Mouse (Mus musculus) forebrain, embryonic 12.5 days (tissue): ENCODE data around the gene G430095P16Rik. TPM values are rescaled to one million over a fixed set of nuclear protein-coding genes. Genes with fewer than 3 reads are reported as not detected.
A peak's percentile ranks its signal among the peaks of the same experiment; 100 is the strongest.

Experiments
- ATAC-seq: fragments of 200-750 bp; cut with Nextera tagmentation; 2 replicates; pipeline ENCODE4 v1.8.0; 2017; ENCODE audit warnings: moderate TSS enrichment; ENCODE audit not compliant: low FRiP score
- H3K27ac ChIP-seq: fragments of 300-500 bp; sonication (generic); 2 replicates; pipeline ENCODE4 v1.5.1; 2016; ENCODE audit warnings: mild to moderate bottlenecking
- H3K27me3 ChIP-seq: fragments of 300-500 bp; sonication (generic); 2 replicates; pipeline ENCODE4 v1.6.1; 2016; ENCODE audit warnings: mild to moderate bottlenecking
- H3K36me3 ChIP-seq: fragments of 300-500 bp; sonication (generic); replicated peaks from 2 replicates; pipeline ENCODE4 v1.6.1; 2016; ENCODE audit warnings: mild to moderate bottlenecking
- H3K4me1 ChIP-seq: fragments of 300-500 bp; sonication (generic); 2 replicates; pipeline ENCODE4 v1.6.1; 2016
- H3K4me2 ChIP-seq: fragments of 300-500 bp; sonication (generic); 2 replicates; pipeline ENCODE4 v1.6.1; 2016; ENCODE audit warnings: mild to moderate bottlenecking, moderate library complexity
- H3K4me3 ChIP-seq: fragments of 300-500 bp; sonication (generic); replicated peaks from 2 replicates; pipeline ENCODE4 v1.5.1; 2016; ENCODE audit warnings: mild to moderate bottlenecking
- H3K9ac ChIP-seq: fragments of 300-500 bp; sonication (generic); 2 replicates; pipeline ENCODE4 v1.6.1; 2016; ENCODE audit warnings: mild to moderate bottlenecking
- H3K9me3 ChIP-seq: fragments of 300-500 bp; sonication (generic); 2 replicates; pipeline ENCODE4 v1.6.1; 2016
- WGBS: fragments of 180-500 bp; shearing (Covaris S2); methylation state at CpG from one replicate; pipeline ENCODE4 v1.1.7; 2016; 5-methylcytosine and 5-hydroxymethylcytosine counted together
- polyA plus RNA-seq: library from polyadenylated mRNA; unstranded; fragments of >200 nt; fragmentation: Nextera tagmentation; extraction: Ambion mirVana; gene quantifications from 2 replicates; pipeline ENCODE4 v1.2.1, GENCODE M21; 2016

The G430095P16Rik gene
- polyA plus RNA-seq, 1 experiment from 2014 or later = 3.5 TPM

DNA sequence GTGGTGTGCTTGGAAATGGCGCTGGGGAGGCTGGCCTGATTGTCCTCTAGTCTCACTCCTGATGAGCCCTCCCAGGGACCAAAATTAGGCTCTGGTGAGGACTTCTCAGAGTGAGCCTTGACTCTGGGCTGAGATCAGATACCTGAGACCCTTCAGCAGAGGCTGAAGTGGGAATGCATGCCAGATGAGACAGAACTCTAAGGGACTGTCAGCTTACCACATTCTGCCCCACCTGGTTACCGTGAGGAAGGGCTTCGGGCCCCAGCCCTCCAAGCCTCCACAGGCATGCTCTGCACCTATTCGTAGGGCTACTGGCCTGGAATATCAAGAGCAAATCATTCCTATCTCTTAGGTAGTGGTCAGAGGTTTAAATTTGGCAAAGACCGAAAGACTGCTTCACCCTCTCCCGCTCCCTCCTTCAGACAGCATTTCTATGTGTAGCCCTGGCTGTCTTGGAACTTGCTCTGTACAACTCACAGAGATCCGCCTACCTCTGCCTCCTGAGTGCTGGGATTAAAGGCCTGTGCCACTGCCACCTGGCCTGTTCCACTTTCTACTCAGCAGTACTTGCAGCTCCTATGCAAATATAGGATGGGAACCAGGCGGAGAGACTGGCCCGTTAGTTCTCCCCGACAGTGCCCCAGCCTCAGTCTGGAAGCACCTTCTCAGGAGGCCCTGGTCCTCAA, 16.1 kb downstream of the G430095P16Rik start:
- H3K4me2 ChIP-seq = no peak overlapping the region; the same call in 1 of the 2 replicates
- peaks cover 97% of the 10 kb centered on the region for H3K27me3 ChIP-seq
- H3K9ac ChIP-seq = peak overlapping the region; percentile 36
- peaks cover 81% of the 10 kb centered on the region for H3K4me1 ChIP-seq
- peak overlapping the region; percentile 65; the same call in 1 of the 2 replicates for H3K27ac ChIP-seq
- WGBS = 37% methylated on average over 10 of the region's 10 CpGs
- no peaks in the 10 kb centered on the region for H3K9me3 ChIP-seq
- ATAC-seq = no peak
- no peaks in the 10 kb centered on the region for H3K36me3 ChIP-seq
- no peak overlapping the region for H3K4me3 ChIP-seq

DNA sequence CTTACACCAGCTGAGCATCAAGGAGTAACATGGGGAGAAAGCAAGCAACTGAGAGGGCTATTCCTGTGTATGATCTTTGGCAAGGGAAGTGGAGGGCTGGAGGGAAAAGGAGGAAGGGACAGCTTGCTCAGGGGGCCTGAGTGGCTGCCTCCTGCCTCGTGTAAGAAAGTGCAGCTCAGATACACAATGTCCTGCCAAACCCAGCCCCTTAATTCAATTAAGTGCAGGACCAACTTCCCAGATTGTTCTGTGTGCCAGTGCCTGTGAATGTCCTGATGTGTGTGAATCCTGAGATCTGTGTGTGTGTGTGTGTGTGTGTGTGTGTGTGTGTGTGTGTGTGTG, 16.6 kb downstream of the G430095P16Rik start:
- Histone ChIP-seq H3K9me3 (no peaks in the 10 kb centered on the region), H3K27ac (peak overlapping the region; percentile 65; the same call in 1 of the 2 replicates), H3K9ac (peak overlapping the region; percentile 26; the same call in 1 of the 2 replicates), H3K4me2 (no peak overlapping the region), H3K4me3 (no peak overlapping the region), H3K36me3 (no peaks in the 10 kb centered on the region), H3K4me1 (peaks cover 82% of the 10 kb centered on the region), H3K27me3 (peaks cover 97% of the 10 kb centered on the region)
- 5% methylated on average over 1 of the region's 1 CpGs for WGBS
- no peak for ATAC-seq

DNA sequence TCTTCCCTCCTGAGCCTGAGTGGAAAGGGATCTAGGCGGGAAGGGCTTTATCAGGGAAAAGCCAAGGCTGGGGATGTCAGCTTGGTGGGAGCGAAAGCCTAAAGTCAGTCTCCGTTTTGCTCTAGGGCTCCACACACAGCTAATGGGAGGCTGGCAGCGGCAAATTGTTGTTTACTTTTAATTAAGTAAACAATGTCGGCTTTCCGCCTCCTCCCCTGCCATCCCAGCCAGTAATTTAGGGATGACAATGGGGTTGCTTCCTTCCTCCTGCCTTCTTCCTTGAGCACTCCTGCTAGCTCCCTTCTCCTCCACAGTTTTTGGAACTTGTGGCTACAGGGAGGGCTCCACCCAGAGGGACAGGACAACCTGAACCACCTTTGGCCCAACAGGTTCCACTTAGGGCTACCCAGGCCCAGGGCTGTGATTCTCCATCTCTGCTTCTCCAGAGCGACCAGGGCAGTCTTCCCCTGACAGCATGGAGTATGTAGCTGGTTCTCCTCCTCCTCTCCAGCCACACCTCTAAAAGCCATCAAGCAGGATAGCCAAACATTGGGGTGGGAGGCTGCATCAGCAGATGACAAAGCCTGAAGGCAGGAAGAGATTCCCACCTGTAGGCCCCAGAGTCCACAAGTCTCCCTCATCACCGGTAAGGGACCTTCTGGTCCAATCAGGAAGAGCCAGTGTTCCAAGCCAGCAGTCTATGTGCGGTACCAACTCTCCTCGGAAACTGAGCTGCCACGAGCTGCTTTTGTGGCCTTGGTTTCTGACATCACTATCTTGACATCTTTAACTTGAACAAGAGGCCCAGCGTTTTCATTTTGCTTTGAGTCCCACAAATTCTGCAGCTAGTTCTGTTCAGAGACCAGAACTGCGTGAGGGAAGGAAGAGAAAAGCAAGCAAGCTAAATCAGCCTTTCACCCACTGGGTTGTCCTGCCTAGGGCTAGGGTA, 18.4 kb downstream of the G430095P16Rik start:
- Histone ChIP-seq H3K4me2 (no peak overlapping the region), H3K36me3 (no peaks in the 10 kb centered on the region), H3K9me3 (no peaks in the 10 kb centered on the region), H3K27me3 (peaks cover 97% of the 10 kb centered on the region), H3K27ac (peak overlapping the region; percentile 89), H3K4me3 (no peak overlapping the region), H3K9ac (no peak overlapping the region), H3K4me1 (peaks cover 90% of the 10 kb centered on the region)
- 27% methylated on average over 13 of the region's 13 CpGs for WGBS
- ATAC-seq = no peak

DNA sequence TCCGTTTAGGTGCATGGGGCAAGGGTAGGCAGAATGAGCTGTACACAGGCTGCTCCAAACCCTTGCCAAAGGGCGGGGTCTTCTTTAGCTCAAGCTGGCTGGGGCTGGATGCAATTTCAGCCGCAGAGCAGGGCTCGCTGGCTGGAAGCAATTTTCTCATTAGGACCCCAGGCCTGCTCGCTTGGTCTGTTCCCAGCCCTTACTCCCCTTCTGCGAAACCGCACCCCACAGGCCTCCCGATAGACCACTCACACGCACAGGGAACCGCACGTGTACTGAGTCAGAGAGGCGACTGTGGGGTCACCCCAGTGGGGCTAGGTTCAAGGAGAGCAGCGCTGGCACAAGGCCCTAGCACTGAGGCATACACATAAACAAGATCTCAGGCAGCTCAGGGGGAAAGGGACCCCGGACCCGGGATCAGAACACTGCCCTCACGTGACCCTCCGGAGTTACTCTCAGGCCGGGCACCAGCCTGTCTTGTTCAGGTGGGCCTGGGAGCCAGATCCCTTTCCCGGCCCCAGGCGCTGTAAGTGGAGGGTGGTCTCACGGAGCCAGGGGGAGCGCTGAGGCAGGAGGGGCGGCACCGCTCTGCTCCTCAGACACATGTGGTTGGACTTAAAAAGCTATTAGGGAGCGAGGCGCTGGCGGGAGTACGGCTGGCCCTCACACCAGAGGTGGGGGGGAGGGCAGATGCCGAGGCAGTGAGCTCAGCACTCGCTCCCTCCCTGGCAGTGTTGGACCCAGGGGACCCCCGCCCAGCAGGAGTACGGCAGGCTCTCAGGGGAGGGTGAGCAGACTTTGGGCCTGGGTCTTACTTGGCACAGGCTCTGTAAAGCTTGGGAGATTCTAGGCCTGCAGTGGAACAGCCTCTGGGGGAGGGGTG, 19.6 kb downstream of the G430095P16Rik start:
- Histone ChIP-seq H3K4me1 (peaks cover 90% of the 10 kb centered on the region), H3K4me3 (peak overlapping the region; percentile 10), H3K27ac (peak overlapping the region; percentile 89), H3K4me2 (peak overlapping the region; percentile 37), H3K36me3 (no peaks in the 10 kb centered on the region), H3K27me3 (peaks cover 98% of the 10 kb centered on the region), H3K9ac (peak overlapping the region; percentile 50), H3K9me3 (no peaks in the 10 kb centered on the region)
- 1% methylated on average over 32 of the region's 32 CpGs for WGBS
- ATAC-seq = peak; percentile 42

DNA sequence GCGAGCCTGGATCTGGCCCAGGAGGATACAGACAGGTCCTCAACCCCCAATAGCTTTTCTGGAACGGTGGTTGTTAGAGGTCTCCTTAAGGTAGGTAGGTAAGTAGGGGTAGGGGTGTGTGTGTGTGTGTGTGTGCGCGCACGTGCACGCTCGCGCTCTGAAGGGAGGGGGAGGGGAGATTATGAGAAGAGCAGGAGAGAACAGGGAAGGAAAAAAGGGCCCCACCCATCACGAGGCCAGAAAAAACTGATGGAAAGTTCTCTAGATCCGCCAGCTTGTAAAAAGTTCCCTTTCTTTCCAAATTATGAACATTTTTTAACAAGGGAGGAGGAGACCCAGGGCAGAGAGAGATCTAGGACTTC, 20.2 kb downstream of the G430095P16Rik start:
- Histone ChIP-seq H3K27me3 (peaks cover 98% of the 10 kb centered on the region), H3K4me2 (peak overlapping the region; percentile 37), H3K4me3 (peak overlapping the region; percentile 10), H3K36me3 (no peaks in the 10 kb centered on the region), H3K4me1 (peaks cover 85% of the 10 kb centered on the region), H3K9ac (peak overlapping the region; percentile 50), H3K9me3 (no peaks in the 10 kb centered on the region), H3K27ac (peak overlapping the region; percentile 89)
- 6% methylated on average over 10 of the region's 10 CpGs for WGBS
- ATAC-seq = no peak

DNA sequence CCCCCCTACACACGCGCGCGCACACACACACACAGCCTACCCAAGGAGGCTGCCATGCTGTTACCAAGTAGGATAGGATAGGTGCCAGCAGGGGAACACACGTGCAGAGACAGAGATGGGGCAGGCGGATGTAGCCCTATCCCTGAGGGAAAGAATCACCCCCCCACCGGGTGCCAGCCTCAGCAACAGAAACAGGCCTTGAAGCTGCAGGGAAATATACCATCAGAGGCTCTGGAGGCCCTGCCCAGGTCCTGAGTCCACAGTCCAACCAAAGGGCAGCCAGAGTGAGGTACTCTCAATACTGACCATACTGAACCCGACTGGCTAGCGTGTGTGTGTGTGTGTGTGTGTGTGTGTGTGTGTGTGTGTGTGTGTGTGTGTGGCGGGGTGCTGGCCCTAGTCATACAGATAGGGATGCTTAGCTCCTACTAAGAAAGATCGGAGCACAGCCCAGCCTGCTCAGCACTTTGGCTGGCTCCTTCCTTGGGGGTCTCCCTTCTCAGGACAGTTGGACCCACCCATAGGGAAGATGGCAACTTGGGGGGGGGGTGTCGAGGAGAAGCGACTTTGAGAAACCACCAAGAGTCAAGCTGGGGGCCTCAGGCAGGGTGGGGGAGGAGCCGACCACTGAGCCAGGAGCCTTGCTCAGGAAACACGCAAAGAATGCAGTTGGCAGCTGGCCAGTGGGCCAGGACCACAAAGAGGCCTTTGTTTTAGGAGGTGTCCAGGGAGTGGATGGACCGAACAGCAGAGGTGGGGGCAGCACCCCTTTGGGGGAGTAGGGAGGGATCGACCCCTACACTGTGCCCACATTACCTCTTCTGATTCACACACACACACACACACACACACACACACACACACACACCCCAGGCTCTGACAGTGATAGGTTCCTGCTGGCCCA, 21.0 kb downstream of the G430095P16Rik start:
- Histone ChIP-seq H3K4me3 (no peak overlapping the region), H3K36me3 (no peaks in the 10 kb centered on the region), H3K27me3 (peaks cover 98% of the 10 kb centered on the region), H3K27ac (peak overlapping the region; percentile 89), H3K9me3 (no peaks in the 10 kb centered on the region), H3K4me2 (peak overlapping the region; percentile 37), H3K9ac (peak overlapping the region; percentile 44), H3K4me1 (peaks cover 77% of the 10 kb centered on the region)
- whole genome bisulfite sequencing = 5% methylated on average over 16 of the region's 17 CpGs
- peak; percentile 74 for ATAC-seq

DNA sequence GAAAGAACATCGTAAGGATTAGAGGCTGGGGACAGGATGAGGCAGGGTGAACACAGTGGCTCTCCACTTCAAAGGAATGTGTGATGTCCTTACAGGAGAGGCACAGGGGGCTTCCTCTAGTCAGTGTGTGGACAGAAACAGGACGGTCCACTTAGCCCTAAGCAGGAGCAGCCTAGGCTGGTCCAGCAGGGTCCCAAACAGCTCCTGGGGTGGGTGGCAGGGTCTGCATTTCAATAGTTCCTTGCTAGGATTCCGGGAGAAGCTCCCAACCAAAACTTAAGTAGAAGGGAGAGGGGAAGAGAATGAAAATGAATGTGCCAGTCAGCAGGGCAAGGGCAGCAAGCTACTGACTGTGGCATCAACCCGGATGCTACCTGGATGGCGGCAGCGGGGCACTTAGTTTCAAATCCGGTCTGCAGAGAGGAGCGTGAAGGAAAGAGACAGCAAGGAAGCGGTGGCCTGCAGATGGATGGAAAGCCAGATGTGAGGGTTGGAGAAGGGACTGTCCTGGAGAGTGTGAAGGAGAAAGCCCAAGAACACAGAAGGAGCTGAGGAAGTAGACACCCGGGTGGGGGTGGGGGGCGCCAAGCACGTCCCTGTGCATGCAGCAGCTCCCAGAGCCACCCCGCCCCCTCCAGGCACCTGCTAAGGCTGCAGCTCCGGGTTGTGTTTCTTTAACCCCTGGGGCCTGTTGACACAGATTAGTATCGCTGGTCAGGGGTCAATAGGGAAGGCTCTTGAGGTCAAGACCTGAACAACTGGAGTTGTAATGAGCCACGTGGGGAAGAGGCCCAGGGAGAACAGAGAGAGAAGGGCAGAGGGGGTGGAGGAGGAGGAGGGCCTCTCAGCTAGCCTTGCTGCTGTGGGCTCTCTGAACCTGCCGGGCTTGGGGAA, 22.5 kb downstream of the G430095P16Rik start:
- Histone ChIP-seq H3K27me3 (peaks cover 98% of the 10 kb centered on the region), H3K4me3 (no peak overlapping the region), H3K9ac (peak overlapping the region; percentile 44; the same call in 1 of the 2 replicates), H3K36me3 (no peaks in the 10 kb centered on the region; the same call in 1 of the 2 replicates), H3K9me3 (no peaks in the 10 kb centered on the region), H3K27ac (peak overlapping the region; percentile 89), H3K4me1 (peaks cover 72% of the 10 kb centered on the region), H3K4me2 (peak overlapping the region; percentile 28)
- 4% methylated on average over 15 of the region's 17 CpGs for WGBS
- no peak for ATAC-seq

DNA sequence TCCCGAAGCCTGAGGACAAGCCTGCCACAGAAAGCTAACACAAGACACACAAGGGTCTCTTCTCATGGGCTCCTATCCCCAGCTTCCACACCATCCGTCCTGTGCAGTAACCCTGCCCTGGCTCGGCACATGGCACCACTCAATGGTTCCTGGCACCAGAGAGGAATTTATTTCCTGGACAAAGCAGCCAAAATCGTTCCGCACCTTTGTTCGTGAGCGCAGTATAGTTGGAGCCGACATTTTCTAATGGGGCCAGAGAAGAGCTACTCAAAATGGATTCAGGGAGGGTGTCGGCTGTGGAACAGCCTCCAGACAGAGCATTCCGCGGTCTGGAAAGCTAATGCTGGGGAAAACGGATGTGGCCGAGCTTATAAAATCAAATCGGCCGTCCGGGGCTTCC, 26.7 kb downstream of the G430095P16Rik start:
- ATAC-seq = no peak
- 71% methylated on average over 16 of the region's 16 CpGs for WGBS
- no peak overlapping the region for H3K27ac ChIP-seq

DNA sequence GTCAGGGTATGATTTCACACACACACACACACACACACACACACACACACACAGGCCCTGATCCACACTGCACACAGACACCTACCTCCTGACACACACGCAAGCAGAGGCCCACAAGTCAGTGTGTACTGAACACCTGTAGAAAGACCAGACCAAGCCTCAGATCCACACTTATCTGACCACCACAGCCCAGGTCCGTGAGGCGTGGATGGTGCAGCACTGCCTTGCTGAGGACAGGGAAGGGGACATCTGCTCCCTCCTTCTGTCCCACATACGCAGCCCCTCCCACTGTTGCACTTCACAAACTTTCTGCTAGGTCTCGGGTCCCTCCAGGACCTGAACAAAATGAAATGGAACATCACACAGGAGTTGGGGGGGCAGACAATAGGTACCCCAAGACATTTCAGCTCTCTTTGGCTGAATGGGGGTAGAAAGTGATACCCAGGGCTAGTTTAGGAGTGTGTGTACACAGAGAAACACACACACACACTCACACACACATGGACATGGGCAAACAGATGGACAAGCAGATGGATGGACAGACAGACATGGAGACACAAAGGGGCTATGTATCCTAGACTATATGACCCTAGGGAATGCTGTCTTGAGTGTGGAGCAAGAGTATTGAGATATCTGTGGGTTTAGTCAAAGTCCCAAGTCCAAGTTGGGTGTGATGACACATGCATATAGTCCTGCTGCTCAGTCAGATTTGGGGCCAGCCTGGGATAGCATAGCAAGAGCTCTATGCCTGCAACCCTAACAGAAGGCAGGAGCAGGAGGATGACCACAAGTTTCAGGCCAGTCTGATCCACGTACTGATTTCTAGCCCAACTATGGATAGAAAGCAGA, 30.2 kb downstream of the G430095P16Rik start:
- H3K4me2 ChIP-seq = no peak overlapping the region
- H3K36me3 ChIP-seq = peaks cover 13% of the 10 kb centered on the region
- no peak overlapping the region for H3K4me3 ChIP-seq
- no peak for ATAC-seq
- no peak overlapping the region for H3K9ac ChIP-seq
- 75% methylated on average over 6 of the region's 6 CpGs for WGBS
- peaks cover 31% of the 10 kb centered on the region for H3K4me1 ChIP-seq
- H3K27ac ChIP-seq = 0 out of 2 replicates have a peak overlapping the region, but pooled peaks have one; percentile 5
- H3K27me3 ChIP-seq = peaks cover 91% of the 10 kb centered on the region
- H3K9me3 ChIP-seq = no peaks in the 10 kb centered on the region

More for the DNA sequence above, 26.7 kb downstream of the G430095P16Rik start:
- Histone ChIP-seq H3K4me1 (peaks cover 47% of the 10 kb centered on the region), H3K9ac (no peak overlapping the region), H3K4me2 (no peak overlapping the region), H3K9me3 (no peaks in the 10 kb centered on the region), H3K27me3 (peaks cover 99% of the 10 kb centered on the region), H3K4me3 (no peak overlapping the region), H3K36me3 (no peaks in the 10 kb centered on the region; the same call in 1 of the 2 replicates)

DNA sequence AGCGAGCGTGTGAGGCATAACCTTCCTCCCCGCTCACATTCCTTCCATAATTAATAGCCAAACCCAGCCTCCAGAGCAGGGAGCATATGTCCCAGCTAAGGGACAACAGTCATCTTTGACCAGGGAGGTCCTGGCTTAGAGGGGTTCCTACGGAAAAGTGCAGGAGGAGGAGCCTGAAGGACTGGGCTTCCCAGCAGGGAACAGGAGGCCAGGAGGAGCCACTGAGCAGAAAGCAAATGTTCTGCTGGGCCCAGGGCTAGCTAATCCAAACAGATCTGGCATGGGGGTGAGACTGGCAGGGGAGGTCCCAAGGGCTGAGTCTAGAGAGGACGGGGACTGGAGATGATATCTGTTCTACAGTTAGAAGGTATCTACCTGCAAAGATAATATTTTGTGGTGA, 34.7 kb downstream of the G430095P16Rik start:
- WGBS = 38% methylated on average over 5 of the region's 5 CpGs
- Histone ChIP-seq H3K9ac (no peak overlapping the region), H3K4me2 (no peak overlapping the region), H3K4me3 (no peak overlapping the region), H3K36me3 (peaks cover 13% of the 10 kb centered on the region; the same call in 1 of the 2 replicates), H3K27ac (no peak overlapping the region), H3K9me3 (no peaks in the 10 kb centered on the region), H3K4me1 (peaks cover 27% of the 10 kb centered on the region), H3K27me3 (peaks cover 88% of the 10 kb centered on the region)
- ATAC-seq = no peak
